Mouse (Mus musculus): ENCODE measurements around the gene Dstn.
A peak's percentile ranks its signal among the peaks of the same experiment; 100 is the strongest.

The Dstn gene

DNA sequence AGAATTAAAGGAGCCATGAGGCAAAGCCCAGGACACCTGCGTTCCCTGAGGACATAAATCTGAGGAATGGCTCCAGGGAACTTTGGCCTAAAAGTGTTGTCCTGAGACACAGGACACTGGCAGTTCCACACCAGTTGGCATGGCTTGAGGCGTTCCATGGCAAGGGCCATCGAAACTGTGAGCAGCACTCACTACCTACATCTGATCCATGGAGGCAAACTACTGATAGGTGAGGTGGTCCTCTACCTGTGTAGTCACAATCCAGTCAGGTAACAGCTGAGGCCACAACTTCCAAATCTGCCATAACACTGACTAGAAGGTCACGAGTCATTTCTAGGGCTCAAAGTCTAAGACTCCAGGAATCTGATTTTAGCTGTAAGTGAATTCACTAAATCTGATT is 40.6 kb downstream of the Dstn start:
- no peak for DNase-seq

DNA sequence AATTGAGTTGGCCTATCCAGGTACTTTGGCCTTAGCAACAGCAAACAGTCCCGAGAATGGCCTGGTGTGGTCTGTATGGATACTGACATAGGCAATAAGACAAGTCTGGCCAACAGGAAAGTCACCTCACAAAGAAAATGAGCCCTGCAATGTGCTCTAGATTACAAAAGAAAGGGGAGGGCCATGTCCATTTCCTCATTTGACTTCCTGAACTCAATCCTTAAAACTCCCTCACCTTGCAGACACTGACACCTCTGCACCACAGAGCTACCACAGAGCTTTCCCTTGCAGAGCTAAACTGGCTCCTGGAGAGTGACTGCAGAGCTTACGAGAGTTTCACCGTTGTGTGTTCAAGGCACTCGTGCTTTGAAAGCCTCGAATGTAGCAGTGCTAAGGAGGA is 47.1 kb downstream of the Dstn start:
- DNase-seq: no peak

DNA sequence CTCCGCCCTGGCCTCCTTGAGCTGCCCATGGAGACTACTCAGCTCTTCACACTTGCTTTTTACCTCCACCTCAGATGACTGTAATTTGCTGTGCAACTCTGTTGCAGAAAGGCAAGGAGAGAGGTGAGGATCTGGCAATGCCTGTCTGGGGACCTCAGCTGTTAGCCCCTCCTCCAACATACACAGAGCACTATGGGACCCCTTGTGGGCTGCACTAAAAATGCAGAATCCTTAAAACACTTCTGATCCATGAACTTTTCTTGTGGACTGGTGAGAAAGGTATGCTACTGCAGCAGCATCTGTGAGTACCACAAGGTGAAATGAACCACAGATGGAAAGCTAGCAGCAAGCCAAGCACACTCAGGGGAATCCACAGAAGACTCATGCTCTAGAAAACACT is 48.2 kb downstream of the Dstn start:
- DNase-seq: no peak

DNA sequence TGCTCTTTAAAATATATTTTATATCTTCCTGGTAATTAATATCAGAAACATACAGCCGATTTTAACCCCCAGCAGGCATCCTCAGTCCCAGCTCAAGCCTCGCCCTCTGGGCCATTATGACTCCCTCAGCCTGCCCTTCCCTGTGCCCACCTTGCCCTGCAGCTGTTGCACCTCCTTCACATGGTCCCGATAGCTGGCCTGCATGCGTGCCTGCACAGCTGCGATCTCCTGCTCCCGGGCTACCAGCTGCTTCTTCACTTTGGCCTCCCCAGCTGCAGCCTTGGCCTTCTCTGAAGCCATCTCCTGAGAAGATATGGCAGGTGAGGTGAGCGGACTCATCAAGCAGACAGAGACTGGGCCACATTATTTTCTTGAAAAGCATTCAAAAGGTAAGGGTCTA is 54.1 kb downstream of the Dstn start:
- no peak for DNase-seq

DNA sequence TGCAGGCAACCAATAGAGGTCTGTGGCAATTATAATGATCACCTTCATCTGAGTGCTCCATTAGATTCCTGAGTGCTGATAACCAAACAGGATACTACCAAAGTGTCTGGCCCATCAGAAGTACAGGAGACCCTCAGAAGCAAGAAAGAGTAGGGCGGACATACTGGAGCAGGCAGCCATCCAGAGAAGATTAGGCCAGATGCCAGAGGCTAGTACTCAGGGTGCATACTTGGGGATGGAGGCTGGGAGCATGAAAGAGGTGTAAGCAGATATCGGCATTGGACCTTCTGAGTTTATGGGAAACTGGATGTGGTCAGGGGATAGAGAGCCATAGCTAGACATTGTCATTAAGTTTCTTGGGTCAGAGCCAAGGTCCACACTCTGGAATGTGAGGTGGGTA is 55.7 kb downstream of the Dstn start:
- no peak for DNase-seq

DNA sequence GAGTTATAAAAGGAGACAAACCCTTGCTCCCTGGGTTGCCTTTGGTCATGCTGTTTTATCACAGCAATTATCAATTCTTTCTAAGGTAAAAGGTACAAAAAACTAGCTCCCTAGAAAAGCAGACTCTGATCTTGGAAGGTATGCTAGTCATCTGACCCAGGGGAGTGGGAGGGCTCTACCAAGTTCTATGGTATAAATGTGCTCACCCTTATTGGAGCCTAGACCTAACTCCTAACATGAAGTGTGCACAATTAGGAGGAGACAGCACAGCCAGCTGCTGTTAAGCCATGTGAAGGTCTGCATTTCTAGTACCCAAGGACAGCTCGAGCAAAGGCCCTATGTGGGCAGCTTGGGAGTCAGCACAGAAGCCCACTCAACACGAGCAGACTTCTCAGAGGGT is 56.8 kb downstream of the Dstn start:
- no peak for DNase-seq

DNA sequence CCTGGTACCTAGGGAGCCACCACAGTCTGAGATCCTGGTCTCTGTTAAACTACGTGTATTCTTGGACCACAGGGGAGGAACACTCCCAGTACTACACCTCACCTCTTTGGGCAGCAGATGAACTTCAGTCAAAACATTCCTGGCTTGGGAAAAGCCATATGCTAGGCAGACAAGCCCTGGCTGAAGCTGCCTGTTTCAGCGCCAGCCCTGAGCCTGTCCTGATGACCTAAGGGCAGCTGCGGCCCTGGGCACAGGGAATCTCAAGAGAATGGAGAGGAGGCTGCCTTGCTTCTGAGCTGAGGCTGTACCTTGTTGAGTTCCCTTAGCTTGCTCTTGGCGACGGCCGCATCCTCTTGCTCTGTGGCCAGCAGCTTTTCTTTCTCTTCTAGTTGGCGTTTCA is 58.0 kb downstream of the Dstn start:
- peak; percentile 72 for DNase-seq

DNA sequence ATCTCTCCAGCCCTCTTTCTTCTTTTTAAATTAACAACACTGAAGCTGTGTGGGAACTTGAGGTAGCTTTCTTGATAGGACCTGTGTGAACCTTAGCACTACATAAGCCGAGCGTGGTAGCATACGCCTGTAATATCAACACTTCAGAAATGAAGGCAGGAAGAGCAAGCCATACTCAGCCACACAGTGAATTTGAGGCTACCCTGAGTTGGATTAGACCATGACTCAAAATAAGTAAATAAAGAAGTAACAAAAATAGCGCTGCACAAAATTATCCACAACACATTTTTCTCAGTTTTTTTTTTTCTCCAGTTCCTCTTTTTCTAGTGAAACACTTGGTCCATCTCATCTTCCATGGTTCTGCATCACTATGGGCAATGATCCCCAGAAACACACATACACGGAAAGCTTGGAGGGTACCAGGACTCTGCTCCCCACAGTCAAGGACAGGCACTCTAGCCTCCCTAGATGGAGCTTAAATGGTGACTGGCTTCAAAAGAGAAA is 60.1 kb downstream of the Dstn start:
- no peak for DNase-seq

DNA sequence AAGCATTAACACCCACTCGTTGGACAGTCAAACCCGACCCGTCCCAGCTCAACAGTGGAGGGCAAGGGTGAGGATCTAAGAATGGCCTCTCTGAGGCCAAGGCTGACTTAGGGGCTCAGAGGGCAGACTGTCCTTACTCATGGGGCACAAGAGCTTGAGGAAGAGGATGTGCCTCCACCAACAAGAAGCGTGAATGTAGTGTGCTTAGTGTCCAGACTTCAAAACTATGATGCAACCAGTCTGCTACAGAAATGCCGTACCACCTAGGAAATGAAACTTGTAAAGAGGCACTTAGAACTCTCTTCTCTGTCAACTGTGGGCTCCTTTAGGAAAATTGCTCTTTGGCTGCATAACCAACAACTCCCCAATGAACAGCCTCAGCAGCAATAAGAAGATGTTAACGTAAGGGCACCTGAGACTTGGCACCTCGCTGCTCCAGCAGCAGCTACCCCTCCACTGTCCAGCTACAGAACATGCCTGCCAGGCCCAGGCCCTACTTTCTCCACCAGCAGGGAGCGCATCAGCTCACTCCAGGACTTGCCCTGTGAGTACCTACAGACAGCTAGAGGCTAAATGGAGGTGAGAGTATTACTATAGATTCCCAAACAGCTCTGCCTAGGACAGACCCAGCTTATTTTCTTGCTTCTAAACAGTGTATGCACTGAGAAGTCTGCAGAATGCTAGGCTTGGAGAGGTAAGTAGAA is 63.5 kb downstream of the Dstn start:
- DNase-seq: no peak

DNA sequence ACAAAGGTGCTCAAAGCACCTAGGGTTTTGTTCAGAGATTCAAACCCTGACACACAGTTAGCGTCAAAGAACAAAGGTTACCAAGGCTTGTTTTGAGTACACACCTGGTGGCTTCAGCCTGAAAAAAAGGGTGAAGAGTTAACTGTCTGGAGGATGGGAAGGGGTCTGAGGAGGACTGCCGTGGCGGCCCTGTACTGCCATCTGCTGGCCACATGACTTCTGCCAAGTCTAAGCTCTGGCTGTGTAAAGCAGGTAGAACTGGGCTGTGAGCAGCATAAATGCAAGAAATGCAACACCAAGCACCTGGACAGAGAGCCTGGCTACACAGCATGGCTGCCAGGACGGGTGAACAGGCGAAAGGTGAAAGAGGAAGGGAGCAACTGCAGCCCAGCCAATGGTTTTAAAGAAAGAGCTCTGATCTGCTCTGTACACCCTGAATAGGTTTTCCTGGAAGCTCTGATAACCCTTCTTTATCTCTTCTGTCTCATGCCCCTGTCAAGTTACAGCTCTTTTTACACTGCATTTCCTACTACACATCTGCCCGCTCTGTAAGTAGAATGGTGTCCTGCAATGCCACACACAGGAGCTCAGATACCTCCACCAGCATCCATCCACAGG is 65.8 kb downstream of the Dstn start:
- DNase-seq: peak; percentile 44

DNA sequence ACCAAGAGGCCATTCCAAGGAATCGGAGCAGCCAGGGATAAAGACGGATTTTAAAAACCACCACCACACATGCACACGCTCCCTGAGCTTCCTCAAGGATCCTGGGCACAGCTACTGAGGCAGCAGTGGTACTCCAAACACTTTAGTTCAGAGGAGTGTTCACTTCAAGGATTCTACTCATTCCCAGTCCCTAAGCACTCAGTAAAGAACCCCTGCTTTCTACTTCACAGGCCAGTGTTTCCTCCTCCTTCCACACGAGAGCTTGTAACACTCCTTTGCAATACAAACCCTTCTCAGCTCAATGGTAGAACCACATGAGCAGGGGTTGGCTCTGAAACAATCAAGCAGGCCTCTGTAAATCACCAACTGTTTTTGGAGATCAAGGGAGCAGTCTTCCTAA is 67.0 kb downstream of the Dstn start:
- DNase-seq: no peak

DNA sequence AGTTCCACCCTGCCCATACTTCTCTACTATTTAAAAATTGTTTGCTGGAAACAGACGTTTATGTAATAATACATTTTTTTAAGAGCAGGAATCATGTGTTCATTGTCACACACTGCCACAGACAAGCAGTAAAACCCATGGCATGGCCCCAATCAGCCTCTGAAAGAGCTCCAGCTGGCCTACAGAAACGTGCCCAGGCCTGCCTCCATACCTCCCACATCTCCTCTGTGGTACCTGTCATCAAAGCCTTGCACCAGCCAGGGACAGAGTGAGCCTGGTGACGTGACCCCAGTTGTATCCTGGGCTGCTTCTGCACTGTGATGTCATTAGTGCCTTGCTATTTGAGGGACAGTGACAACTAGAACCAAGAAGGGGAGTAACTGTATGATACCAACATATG is 67.8 kb downstream of the Dstn start:
- no peak for DNase-seq

DNA sequence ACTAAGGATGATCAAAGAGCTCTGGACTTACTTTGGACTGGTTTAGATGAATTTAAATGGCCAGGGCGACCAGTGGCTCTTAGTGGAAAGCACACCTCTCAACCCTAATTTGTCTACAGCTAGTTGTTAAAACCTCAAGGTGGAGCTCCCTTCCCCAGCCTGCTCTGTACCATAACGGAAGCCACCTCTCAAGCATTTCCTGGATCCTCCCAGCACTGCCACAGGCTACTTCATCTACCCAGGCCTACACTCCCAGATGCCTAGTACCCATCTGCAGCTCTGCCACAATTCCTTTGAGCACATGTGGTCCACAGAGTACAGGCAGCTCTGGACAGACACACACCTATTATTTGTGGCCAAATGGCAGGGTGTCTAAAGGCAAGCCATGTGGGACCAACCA is 68.4 kb downstream of the Dstn start:
- no peak for DNase-seq

DNA sequence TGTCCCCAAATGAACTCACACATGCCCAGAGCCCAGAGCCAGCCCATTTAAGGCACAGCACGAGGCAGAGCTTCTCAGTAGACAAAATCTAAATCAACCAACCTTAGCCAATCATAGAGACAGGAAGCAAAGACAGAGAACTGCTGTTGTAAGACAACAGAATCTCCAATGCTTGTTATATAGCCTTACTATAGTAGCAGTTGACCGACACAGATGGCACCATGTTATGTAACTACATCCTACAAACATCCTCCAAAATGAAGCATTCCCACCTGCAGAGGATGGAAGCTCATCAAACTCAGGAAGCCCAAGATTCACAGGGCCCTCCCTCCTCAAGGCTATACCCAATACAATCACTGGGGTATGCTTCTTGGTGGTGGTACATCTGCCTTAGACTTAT is 72.4 kb downstream of the Dstn start:
- no peak for DNase-seq

DNA sequence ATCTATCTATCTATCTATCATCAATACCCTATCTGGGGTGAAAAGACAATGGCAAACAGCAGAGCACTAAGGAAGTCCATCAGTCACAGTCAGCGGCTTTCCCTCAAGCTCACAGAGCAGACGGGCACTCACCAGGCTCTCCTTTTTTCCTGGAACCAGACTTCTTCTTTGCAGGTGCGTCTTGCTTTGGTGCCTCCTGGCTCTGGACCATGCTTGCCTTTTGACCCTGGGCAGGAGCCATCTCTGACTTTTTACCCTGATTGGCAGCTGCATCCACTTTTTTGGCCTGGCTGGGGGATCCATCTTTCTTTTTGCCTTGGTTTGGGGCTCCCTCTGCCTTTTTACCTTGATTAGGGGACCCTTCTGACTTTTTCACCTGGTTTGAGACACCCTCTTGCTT is 72.9 kb downstream of the Dstn start:
- no peak for DNase-seq

DNA sequence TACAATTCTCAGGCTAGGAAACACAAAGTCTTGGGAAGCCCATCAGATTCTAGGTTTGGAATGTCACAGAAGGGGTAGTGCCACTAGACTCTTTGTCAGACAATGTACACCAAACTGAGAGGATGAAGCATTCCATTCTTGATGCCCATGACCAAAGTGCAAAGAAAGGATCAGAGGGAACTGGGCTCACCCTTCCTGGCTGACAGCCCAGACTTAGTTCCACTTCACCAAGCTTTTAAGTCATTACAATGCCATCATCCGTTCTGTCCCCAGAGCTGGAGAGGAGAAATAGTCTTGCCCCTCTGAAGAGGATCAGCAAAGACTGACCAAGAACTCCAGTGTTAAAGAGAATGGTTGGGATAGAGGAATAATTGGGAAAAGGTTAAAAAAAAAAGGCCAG is 75.9 kb downstream of the Dstn start:
- DNase-seq: no peak

DNA sequence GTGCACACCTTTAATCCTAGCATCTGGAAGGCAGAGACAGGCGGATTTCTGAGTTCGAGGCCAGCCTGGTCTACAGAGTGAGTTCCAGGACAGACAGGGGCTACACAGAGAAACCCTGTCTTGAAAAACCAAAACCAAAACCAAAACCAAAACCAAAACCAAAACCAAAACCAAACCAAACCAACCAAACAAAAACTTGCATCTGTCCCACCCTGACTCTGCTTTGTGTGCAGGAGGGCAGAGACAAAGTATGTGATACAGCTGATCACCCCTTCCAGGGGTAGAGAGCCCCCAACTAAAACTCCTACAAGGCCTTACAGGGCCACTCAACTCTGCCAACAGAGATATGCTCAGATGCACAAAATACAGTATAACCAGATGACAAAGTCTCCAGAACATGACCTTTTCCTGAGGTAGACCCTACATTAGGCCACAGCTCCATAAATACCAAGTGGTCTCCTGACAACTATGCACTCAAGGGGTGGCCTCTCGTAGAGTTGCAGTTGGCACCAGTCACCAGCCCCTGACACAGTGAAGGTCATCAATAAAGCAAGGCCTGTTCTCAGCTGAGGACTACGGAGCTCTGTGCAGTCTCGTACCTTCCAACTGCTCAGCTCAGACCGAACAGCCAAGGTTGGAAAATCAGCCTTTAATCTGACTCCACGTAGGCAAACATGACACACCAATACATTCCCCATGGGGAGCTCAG is 77.0 kb downstream of the Dstn start:
- DNase-seq: no peak

All from cerebellum, adult 11-12 months (tissue).